Mouse (Mus musculus): ENCODE results near the gene 2310057J18Rik. TPM values are rescaled to one million over a fixed set of nuclear protein-coding genes. Genes with fewer than 3 reads are reported as not detected.

2310057J18Rik gene
- polyA plus RNA-seq, 1 experiment = not detected

DNA sequence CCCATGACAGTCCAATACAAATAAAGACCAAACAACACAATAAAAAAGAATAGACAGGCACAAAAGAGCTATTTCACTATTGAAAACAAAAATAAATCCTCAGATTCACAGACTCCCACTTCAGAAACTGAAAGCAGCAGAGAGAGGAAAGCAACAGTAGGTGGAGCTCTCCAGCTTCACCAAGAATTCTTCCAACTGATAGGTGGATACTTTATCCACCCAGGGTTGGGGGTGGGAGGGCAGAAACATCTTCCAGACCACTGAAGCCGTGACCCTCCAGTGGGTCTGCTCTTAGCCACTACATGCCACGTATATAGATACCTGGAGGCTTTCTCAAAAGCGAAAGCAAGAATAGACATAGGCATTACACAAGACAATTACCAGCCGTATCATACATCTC lies 31.6 kb downstream of the 2310057J18Rik start:
- H3K27me3 ChIP-seq (ENCODE audit: control insufficient read depth, insufficient read depth, low read length) = no peaks in the 10 kb centered on the region
- no peak overlapping the region for H3K4me3 ChIP-seq (ENCODE audit: control insufficient read depth, low read depth, low read length)

More for the DNA sequence above, 31.6 kb downstream of the 2310057J18Rik start:
- H3K4me1 ChIP-seq (ENCODE audit: control insufficient read depth, insufficient read depth, low read length) = no peaks in the 10 kb centered on the region
- TF ChIP-seq CTCF (IDR thresholded peaks at IDR 0.05; ENCODE audit: control insufficient read depth, insufficient read depth, insufficient replicate concordance, low read depth, low read length) (no peak), POLR2A (IDR thresholded peaks at IDR 0.05; ENCODE audit: control insufficient read depth, low read depth, low read length) (no peak)
- no peaks in the 10 kb centered on the region for H3K36me3 ChIP-seq (ENCODE audit: control insufficient read depth, insufficient read depth, low read length)
- no peak overlapping the region for H3K27ac ChIP-seq (ENCODE audit: control insufficient read depth, insufficient read depth, low read depth, low read length)

Other genes starting within 250 kb of the 2310057J18Rik start
- gene Soga3, start 157.5 kb upstream of the 2310057J18Rik start, polyA plus RNA-seq (2012; rRNA removed) = 0.02 and 0.05 TPM in 2 replicates
- gene Gm49353, start 212.7 kb upstream of the 2310057J18Rik start, polyA plus RNA-seq (2012; rRNA removed) = not detected in 2 replicates
- 0.09 and 0.17 TPM in 2 replicates for gene 9330159F19Rik, start 225.3 kb upstream of the 2310057J18Rik start, polyA plus RNA-seq (2012; rRNA removed)

Measured in testis, adult 2 months (tissue).